Mouse (Mus musculus) megakaryocyte, embryonic 14.5 days (primary cell): ENCODE measurements around the gene Usp47. TPM values are rescaled to one million over a fixed set of nuclear protein-coding genes. Genes with fewer than 3 reads are reported as not detected.

Experiments
- H3K27me3 ChIP-seq: replicated peaks from 2 replicates; pipeline ENCODE3; 2012; ENCODE audit warnings: inconsistent platforms
- H3K36me3 ChIP-seq: replicated peaks from 2 replicates; pipeline ENCODE3; 2012; ENCODE audit warnings: low read length, inconsistent platforms, mixed read lengths
- H3K4me1 ChIP-seq: 2 replicates; pipeline ENCODE4 v1.6.1; 2012; ENCODE audit warnings: inconsistent platforms
- H3K4me3 ChIP-seq: replicated peaks from 2 replicates; pipeline ENCODE3; 2012; ENCODE audit warnings: moderate library complexity, mild to moderate bottlenecking, inconsistent platforms
- H3K9me3 ChIP-seq: 2 replicates; pipeline ENCODE4 v1.6.1; 2012; ENCODE audit warnings: inconsistent platforms
- FLI1 ChIP-seq: IDR thresholded peaks from 2 replicates; pipeline ENCODE4 v1.6.1; 2012; ENCODE audit warnings: low read length, inconsistent platforms, mixed read lengths
- GATA1 ChIP-seq: IDR thresholded peaks from 3 replicates; pipeline ENCODE4 v1.6.1; 2012; ENCODE audit warnings: mixed read lengths, low read length, inconsistent platforms, borderline replicate concordance
- polyA plus RNA-seq: library from polyadenylated mRNA; stranded (reverse); fragments of >175 nt; gene quantifications from 2 replicates; pipeline ENCODE4 v1.2.3, GENCODE M21; 2012; ENCODE audit warnings: low replicate concordance; ENCODE audit not compliant: insufficient read depth

Gene Usp47
- polyA plus RNA-seq, 1 experiment, result 3.0 TPM

- Histone ChIP-seq H3K9me3 (no peaks in the 10 kb centered on the region), H3K4me1 (peaks cover 3% of the 10 kb centered on the region; the same call in 1 of the 2 replicates)
- TF ChIP-seq GATA1, result no peak
- no peak for TF ChIP-seq FLI1
Observed at GRCm38 (mm10) chr7:112000166-112000565, 23.1 kb upstream of the Usp47 start.

GRCm38 (mm10) chr7:112010511-112010910, 12.8 kb upstream of the Usp47 start:
- no peak overlapping the region for H3K4me3 ChIP-seq
- H3K9me3 ChIP-seq, result no peaks in the 10 kb centered on the region
- no peaks in the 10 kb centered on the region for H3K36me3 ChIP-seq
- H3K27me3 ChIP-seq, result peaks cover 7% of the 10 kb centered on the region
- TF ChIP-seq GATA1 (no peak), FLI1 (no peak)
- H3K4me1 ChIP-seq, result peaks cover 11% of the 10 kb centered on the region

More at GRCm38 (mm10) chr7:112000166-112000565, 23.1 kb upstream of the Usp47 start:
- H3K36me3 ChIP-seq, result no peaks in the 10 kb centered on the region
- no peak overlapping the region for H3K4me3 ChIP-seq
- H3K27me3 ChIP-seq, result peaks cover 5% of the 10 kb centered on the region

GRCm38 (mm10) chr7:112010976-112011375, 12.3 kb upstream of the Usp47 start:
- TF ChIP-seq FLI1, result no peak
- TF ChIP-seq GATA1, result no peak
- Histone ChIP-seq H3K4me3 (no peak overlapping the region), H3K27me3 (peaks cover 7% of the 10 kb centered on the region), H3K4me1 (peaks cover 11% of the 10 kb centered on the region), H3K36me3 (no peaks in the 10 kb centered on the region), H3K9me3 (no peaks in the 10 kb centered on the region)

DNA sequence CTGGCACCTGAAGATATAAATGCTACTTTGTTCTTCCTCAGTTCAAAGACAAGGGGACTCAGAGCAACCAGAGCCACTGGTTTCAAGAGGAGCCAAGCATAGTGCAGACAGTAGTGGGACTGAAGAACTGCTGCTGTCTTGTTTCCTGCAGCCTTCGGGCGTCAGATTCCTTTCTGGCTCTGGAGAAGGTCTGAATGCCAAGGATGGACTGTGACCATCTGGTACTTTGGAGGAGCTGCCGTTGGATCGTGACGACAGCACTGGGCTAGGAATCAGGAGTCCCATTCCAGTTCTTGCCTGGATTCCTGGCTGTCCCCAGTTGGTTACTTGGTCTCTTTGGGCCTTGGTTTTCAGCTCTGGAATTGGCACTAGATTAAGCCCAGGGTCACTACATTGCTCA, 11.2 kb upstream of the Usp47 start:
- Histone ChIP-seq H3K9me3 (no peaks in the 10 kb centered on the region), H3K4me3 (no peak overlapping the region), H3K27me3 (peaks cover 7% of the 10 kb centered on the region), H3K36me3 (no peaks in the 10 kb centered on the region), H3K4me1 (peaks cover 11% of the 10 kb centered on the region)
- TF ChIP-seq GATA1 (no peak), FLI1 (no peak)

GRCm38 (mm10) chr7:112012621-112013177, 10.6 kb upstream of the Usp47 start:
- H3K4me3 ChIP-seq, result no peak overlapping the region
- no peaks in the 10 kb centered on the region for H3K9me3 ChIP-seq
- H3K36me3 ChIP-seq, result no peaks in the 10 kb centered on the region
- H3K27me3 ChIP-seq, result peaks cover 7% of the 10 kb centered on the region
- TF ChIP-seq FLI1, result no peak
- H3K4me1 ChIP-seq, result peaks cover 11% of the 10 kb centered on the region

DNA sequence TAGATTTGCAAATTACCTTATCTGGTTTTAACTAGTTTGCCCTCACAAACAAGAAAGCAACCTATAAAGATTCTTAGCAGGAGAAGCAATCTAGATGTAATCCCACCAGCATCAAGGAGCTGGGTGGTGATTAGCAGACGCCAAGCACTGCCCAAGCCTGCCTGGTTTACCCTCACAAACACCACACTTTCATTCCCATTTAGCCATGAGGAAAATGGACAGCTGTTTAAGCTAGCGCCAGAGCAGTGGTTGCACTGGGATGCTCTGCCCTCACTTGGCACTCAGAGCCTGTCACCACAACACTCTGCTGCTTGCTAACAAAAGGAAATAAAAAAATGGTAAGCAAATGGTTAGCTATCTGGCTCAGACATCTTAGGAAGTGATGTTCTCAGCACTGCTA, 9.2 kb upstream of the Usp47 start:
- Histone ChIP-seq H3K36me3 (no peaks in the 10 kb centered on the region), H3K27me3 (peaks cover 4% of the 10 kb centered on the region), H3K9me3 (no peaks in the 10 kb centered on the region), H3K4me3 (no peak overlapping the region), H3K4me1 (peaks cover 11% of the 10 kb centered on the region)
- TF ChIP-seq GATA1, result no peak
- no peak for TF ChIP-seq FLI1

GRCm38 (mm10) chr7:112022506-112023149, 676 bp upstream of the Usp47 start:
- TF ChIP-seq GATA1 (no peak), FLI1 (no peak)
- peaks cover 3% of the 10 kb centered on the region for H3K36me3 ChIP-seq
- H3K9me3 ChIP-seq, result no peaks in the 10 kb centered on the region
- H3K4me1 ChIP-seq, result peaks cover 36% of the 10 kb centered on the region
- peak overlapping the region; percentile 97 for H3K4me3 ChIP-seq
- H3K27me3 ChIP-seq, result no peaks in the 10 kb centered on the region

DNA sequence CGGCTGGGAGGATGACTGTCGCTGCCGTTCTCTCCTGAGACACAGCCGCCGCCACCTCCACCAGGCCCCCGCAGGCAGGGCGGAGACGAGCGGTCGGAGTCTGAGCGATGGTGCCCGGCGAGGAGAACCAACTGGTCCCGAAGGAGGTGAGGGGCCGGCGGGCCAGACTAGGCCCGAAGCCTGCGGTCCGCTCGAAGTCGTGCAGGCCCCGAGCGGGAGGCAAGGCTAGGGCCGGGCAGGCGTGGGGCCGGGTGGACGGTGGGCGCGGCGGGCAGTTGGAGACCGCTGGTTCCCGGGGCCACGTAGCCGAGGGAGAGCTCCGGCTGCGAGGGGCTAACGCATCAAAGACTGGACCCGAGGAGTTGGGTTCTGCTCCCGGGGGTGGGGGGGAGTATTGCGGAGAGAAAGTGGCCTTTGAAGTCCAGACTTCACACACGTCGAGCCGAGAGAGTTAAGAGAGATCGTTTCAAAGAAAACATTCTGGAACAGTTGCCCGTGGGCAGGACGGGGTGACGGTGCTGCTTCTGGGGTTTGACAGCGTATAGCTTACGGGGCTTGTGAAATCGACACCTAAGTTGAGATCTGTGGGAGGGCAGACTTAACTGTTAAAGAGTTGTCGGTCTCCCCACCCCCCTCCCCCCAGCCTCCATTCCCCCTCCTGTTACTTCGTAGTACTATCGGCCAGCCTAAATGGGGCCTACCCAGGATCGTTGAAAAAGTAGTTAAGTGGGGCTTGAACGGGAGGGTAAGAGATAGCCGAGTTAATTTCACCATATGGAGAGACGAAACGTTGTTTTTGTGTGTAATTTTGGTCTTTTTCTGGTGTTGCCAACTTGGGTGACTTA, 519 bp downstream of the Usp47 start:
- TF ChIP-seq GATA1 (no peak), FLI1 (no peak)
- peak overlapping the region; percentile 97 for H3K4me3 ChIP-seq
- H3K36me3 ChIP-seq, result peaks cover 12% of the 10 kb centered on the region
- no peaks in the 10 kb centered on the region for H3K9me3 ChIP-seq
- H3K4me1 ChIP-seq, result peaks cover 42% of the 10 kb centered on the region
- H3K27me3 ChIP-seq, result no peaks in the 10 kb centered on the region

DNA sequence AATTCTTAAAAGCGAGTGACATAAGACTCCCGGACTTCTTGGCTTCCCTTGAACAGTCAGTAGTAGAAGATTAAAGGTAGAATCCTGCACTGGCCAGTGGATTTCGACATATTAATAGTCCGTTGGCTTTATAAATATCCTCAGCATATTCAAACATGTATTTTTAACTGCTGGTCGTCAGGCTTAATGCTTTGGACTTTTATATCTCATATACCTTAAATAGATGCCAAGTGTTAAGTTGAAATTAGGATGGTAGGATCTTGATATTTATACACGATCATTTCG, 1.1 kb downstream of the Usp47 start:
- Histone ChIP-seq H3K36me3 (peaks cover 14% of the 10 kb centered on the region), H3K4me1 (peaks cover 47% of the 10 kb centered on the region), H3K27me3 (no peaks in the 10 kb centered on the region), H3K9me3 (no peaks in the 10 kb centered on the region), H3K4me3 (peak overlapping the region; percentile 97)
- TF ChIP-seq GATA1 (no peak), FLI1 (no peak)

DNA sequence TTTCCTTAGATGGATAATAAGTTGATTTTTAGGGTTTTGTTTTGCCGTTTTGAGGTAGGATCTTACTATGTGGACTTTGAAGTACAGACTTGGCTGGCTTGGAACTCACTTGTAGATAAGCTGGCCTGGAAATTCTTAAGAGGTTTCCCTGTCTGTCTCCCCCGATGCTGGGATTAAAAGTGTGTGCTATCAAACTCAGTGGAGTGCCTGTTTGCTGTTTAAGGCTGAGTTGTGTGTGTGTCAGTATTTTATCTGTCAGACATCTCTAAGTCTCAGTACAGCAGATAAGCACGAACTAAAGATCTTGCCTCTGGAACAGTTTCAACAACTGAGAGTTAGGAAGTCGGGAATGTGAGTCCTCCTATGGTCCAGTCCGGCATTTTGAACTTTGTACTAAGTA, 1.6 kb downstream of the Usp47 start:
- Histone ChIP-seq H3K4me3 (peak overlapping the region; percentile 97), H3K36me3 (peaks cover 14% of the 10 kb centered on the region), H3K9me3 (no peaks in the 10 kb centered on the region), H3K4me1 (peaks cover 51% of the 10 kb centered on the region), H3K27me3 (no peaks in the 10 kb centered on the region)
- no peak for TF ChIP-seq GATA1
- TF ChIP-seq FLI1, result no peak
